Mouse (Mus musculus) ZHBTc4 (cell line): ENCODE results near the gene Ryr1.
"Not testable (repeated sequence)": the region's sequence is repeated elsewhere in the genome, so short reads cannot be mapped to it uniquely, and the experiment has no call there.

Source experiments
- DNase-seq: peaks from one replicate; pipeline ENCODE4 v3.0.0-alpha.2; 2011; ENCODE audit warnings: low read depth, low spot score

The Ryr1 gene

DNA sequence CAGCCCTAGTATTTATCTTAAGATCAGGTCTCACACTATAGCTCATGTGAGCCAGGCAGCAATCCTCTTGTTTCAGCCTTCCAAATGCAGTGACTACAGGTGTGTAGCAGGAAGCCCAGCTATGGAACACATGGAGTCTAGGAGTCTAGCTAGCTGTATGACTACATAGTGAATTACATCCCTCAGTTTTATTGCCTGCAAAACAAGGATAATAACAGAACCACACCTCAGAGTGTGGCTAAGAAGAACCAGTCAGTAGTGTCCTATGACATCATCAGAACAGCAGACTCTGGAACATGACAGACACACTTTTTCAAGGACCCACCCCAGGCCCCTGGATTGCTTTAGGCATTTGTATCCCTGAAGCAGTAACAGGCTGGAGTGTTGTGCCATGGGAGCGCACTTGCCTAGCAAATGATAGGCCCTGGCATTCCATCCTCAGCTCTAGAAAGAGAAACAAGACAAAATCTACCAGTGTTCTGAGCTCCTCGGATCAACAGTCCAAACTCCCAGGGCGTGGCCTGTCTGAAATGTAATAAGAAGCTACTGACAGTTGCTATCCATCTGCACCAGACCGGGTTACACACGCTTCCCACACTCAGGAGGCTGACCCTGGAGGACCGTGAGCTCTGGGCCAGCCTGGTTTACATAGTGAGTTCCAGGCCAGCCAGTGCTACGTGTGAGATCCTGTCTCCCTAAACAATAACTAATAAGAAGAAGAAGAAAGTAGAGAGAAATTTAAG is 21.8 kb upstream of the Ryr1 start:
- no peak for DNase-seq

DNA sequence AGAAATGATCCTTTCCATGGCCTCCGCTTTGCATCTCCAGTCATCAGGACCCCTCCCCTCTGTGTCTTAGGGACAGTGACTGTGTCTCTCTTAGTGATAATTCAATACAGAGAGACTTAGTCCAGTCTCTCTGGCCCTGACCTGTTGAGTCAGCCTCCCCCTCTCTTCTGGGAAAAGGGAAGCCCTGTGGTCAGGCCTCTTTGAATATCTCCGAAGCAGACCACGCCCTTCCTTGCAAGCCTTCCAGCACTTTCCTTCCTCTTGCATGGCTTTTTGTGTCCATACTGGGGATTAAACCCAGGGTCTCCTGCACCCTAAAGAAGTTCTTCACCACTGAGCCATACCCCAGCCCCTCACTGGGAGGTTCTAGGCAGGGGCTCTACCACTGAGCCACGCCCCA is 19.0 kb upstream of the Ryr1 start:
- no peak for DNase-seq

DNA sequence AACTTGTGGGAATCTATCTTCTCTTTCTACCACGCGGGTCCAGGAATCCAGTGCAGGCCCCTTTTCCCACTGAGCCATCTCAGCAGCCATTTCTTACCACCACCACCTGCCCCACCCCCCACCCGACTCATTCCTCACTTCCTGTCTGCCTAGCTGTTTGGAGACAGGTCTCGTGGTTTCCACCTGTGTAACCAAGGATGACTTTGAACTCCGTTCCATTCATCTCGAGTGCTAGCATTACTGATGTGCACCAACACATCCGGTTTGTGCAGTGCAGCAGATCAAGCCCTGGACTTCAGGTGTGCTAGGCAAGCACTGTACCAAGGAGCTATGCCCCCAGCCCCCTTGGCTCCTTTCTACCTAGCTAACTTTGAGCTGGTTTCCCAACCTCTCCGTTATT is 16.4 kb upstream of the Ryr1 start:
- DNase-seq, result no peak

DNA sequence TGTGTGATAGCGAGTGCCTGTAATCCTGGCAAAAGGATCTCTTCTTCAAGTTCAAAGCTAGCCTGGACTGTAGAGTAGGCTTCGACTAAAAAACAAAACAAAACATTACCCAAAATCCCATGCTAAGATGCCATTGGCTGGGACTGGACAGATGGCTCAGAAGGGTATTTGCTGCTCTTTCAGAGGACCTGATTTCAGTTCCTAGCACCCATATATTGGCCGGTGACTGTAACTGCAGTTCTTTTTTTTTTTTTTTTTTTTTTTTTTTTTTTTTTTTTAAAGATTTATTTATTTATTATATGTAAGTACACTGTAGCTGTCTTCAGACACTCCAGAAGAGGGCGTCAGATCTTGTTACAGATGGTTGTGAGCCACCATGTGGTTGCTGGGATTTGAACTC is 14.3 kb upstream of the Ryr1 start:
- not testable (repeated sequence) for DNase-seq

DNA sequence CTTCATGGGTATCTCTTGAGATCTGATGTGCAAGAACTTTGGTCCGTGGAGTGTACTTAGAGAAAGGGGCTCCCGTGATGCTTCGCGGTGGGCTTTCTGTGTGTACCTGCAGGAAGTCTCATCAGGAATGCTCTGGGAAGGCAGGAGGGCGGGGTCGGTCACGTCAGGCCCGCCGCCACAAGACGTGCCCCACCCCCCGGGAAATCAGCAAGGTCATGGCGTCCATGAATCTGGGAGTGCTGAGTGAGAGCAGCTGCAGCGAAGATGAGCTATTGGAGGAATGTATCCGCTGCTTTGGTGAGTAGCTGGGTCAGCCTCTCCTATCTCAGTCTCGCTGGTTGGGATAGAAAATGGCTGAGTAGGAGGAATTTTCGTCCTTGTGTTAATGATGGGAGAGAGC is 12.4 kb upstream of the Ryr1 start:
- peak; percentile 95 for DNase-seq

DNA sequence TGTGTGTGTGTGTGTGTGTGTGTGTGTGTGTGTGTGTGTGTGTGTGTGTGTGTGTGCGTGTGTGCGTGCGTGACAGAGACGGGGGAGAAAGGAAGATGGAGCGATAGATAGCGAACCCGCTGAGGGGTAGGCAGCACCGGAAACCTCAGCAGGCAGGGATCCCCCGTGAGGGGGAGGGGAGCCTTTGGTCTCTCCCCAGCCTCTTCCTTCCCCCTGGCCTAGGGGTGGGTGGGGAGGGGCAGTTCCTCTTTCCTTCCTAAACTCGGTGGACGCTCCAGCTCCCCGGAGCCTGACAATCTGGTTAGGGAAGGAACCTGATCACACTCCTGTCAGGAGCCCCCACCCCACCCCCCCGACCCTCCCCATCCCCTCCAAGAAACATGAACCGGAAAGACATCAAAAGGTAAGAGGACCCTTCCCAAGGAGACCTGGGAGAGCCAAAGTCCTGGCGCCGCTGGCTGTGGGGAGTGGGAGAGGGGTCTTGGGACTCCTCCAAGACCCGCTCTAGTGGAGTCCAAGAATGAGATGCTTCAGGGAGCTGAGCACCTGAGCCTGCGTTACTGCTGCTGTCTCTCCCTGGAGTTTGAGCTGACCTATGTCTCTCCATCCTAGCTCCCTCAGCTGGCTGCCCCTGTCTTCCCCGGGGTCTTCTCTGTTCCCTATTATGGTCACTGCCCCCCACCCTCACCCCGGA is 9.9 kb upstream of the Ryr1 start, which contains the start of gene Rasgrp4:
Rasgrp4 (plus strand) TSS at position 159 of the 694 bp plus-strand sequence.
- DNase-seq, result peak; percentile 41

DNA sequence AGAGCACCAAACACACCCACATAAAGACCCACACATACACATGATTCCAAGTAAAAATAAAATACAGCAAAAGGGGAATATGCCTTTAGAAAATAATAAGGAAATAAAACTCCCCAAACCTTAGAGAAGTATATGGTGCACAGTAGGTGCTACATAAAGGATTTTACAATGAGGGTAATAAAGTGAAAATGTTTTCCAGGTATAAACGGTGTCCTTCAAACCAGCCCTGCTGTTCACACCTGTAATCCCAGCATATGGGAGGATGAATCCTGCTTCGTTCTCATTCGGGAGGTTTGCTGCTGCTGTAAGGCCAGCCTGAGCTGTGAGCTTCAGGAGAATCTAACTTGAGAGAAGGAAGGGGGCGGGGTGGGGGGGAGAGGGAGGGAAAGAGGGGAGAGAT is 9.3 kb upstream of the Ryr1 start:
- no peak for DNase-seq

DNA sequence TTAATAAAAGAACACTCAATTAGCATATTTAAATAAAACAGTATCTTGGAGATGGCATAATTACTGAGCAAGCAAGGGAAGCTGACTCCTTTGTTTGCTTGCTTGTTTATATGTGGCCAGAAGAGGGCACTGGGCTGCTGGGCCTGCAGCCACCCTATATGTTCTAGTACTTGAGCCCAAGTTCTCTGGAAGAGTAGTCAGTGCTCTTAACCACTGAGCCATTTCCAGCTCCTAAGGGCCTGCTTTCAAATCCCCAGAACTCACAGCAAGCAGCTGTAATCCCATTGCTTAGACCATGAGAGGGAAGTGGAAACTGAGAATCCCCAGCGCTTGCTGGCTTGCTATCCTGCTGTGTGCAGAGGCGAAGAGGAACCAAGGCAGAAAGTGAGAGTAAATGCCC is 3.7 kb upstream of the Ryr1 start:
- DNase-seq, result peak; percentile 57

DNA sequence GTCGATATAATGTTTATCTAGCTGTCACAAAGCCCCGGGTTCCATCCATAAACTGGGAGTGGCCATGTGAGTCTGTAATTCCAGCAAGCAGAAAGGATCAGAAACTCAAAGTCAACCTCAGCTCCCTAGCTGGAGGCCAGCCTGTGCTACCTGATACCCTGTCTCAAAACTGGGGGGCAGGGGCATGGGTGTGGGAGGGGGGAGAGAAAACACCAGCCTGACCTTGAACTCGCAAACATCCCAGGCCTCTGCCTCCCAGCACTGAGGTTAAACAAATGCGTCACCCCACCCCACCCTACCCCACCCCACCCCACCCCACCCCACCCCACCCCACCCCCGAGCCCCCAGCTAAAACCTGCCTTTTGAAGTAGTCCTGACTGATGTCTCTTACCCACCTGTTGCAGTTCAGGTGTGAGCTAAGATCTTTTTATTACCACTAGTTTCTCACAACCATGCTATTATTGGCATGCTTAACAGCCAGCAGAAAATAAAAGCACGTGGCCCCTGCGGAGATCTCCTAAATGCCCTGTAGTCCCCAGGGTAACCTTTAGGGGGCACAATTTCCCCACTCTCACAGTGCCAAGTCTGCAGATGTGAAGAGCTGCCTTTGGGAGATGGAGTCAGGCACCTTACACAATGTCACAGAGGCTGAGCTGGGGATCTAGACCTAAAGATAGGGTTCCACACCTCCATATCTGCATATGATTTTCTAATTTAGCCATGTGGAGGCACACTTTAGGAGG is 1.4 kb upstream of the Ryr1 start:
- peak; percentile 86 for DNase-seq

DNA sequence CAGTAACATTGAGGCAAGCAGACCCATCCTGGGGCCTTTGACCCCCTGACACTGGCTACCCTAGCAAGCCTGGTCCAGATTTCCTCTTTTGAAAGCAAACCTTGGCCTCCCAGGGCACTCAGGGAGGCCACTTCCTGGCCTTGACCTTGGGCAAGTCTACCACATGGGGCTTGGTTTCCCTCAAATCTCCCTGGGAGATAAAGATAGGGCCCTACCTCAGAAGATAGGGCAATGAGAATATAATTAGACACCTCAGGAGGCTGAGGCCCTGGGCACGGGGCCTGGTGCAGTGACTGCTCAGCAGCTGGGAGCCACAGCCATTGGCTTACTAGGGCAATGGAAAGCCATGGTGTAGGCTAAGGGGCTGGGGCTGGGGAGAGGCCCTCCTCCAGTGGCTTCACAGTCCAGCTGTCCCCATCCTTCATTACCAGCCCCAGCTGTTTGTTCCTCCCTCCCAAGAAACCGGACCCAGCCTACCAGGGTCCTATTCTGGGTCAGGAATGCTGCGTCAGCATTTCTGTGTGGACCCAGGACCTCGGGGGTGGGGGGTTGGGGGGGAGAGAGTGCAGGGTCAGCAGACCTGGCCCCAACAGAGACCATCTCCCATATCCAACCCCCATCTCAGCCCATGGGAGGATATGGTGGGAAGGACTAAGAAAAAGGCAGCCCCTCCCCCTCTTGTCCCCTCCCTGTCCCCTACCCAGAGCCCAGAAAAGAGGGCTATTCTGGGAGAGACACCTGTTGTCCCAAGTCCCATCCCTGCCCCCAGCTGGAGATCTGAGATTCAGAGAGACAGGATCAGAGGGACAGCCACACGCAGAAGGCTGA is 1.2 kb downstream of the Ryr1 start:
- no peak for DNase-seq

DNA sequence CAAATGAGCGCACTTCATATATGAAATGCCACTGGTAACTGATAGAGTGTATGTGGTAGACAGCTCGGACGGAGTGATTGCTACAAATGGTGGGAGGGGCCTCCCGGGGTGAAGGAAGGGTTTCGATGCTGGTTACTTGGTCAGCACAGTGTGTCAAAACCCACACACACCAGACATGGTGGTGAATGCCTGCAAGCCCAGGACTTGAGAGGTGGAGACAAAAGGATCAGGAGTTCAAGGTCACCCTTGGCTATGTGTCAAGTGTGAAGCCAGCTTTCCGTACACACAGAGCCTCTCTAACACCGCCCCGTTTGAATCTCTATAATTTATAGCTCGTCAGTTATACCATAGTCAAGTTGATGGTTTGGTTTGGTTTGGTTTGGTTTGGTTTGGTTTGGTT is 2.2 kb downstream of the Ryr1 start:
- DNase-seq, result peak; percentile 44

DNA sequence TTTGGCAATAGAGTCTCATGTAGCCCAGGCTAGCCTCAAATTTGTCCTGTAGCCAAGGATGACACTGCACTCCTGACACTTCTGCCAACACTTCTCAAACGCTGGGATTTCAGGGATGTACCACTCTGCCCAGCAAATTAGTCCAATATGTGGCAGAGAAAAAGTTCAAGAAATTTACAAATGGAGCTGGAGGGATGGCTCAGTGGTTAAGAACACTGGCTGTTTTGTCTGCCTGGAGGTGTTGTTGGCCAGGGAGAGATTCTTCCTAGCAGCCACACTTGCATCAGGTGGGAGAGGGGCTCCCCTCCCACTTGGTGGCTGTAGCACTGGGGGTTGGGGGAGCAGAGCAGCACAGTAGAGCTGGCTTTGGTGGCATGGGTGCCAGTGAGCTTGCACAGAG is 5.5 kb downstream of the Ryr1 start:
- no peak for DNase-seq

DNA sequence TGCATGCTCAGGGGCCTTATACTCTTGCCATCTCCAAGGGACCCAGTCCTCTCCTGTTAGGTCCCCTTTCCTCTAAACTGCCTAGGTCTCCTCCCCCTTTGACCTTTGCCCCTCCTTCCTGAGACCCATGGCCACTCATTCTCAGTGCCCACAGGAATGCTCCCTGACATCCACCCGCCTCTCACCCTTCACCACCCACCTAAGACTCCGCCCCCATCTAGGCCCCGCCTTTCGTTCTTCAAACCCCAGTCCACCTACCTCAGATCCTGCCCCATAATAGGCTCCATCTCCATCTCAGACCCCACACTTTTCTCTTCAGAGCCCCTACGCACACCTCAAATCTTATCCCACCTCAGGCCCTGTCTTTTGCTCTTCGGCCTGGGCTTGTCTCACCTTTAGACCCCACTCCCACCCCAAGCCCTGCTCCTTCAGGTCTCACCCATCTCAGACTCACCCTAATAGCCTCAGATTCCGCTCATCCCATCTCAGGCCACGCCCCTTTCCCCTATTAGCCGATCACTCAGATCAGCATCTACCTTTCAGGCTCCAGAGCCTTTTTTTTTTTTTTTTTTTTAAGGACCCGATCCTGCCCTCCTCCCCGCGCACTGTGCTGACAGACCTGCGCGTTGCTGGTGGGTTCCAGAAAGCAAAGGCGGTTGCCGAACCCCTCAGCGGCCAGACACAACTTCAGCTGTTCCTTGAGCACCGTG is 6.7 kb downstream of the Ryr1 start:
- DNase-seq, result peak; percentile 78

DNA sequence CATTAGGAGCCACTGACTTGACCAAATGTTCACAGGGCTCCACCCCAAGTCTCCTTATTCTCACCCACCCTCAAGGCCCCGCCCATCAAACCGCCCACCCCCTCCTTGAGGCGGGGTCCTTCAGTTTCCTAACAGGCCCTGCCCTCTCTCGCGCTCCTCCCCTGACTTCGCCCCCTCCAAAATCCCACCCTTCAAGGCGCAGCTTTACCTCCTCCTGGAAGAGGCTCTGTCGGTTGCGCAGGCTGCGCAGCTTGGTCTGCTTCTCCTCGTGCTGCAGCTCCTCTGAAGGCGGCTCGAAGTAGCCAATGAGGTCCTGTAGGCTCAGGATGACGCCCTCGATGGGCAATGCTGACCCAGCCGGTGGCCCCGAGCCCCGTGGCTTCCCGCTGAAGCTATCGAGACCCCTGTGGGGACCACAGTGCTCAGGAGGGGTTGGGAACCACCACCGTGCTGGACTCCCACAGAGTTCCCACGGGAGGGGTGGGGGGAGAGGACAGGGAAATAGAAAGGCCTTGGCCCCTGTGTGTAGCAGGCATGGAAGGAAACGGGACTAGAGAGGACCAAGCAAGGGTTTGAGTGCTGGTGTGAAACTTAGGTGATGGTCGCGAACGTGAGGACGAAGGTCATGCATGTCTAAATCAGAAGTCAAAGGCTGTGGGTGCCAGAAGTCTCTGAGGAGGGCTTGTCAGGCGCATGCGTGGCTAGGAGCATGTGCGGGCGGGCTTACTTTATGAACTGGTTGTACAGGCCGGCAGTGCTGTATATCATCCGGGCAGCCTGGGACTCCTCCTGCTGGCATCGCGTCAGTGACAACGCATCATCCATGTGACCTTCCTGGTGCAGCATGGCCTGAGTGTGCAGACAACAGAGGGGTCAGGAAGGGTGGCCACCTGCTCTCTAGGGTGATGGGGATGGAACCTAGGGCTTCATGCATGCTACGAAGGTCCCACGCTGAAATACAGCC is 15.7 kb downstream of the Ryr1 start:
- peak; percentile 92 for DNase-seq

DNA sequence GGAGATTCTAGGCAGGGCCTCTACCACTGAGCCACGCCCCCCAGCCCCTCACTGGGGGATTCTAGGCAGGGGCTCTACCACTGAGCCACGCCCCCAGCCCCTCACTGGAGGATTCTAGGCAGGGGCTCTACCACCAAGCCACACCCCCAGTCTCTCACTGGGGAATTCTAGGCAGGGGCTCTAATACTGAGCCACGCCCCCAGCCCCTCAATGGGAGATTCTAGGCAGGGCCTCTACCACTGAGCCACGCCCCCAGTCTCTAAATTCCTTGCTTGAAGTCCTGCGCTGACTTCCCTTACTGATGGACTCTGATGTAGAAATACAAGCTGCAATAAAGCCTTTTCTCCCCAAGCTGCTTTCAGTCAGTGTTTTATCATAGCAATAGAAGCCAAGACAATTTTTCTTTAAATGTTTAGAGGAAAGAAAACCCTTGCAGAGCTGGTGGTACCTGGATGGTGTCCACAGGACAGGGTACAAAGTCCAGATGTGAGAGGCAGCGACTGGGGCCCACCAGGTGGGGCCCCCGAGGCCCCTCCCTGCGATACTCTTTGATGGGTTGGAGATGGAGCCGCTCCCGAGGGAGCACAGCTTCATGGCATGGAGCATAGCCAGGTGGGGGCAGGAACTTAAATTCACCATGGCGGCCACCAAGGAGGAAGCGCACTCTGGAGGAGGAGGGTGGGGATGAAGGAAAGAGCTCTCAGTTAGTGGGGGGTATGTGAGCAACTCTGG is 23.5 kb downstream of the Ryr1 start:
- peak; percentile 79 for DNase-seq

DNA sequence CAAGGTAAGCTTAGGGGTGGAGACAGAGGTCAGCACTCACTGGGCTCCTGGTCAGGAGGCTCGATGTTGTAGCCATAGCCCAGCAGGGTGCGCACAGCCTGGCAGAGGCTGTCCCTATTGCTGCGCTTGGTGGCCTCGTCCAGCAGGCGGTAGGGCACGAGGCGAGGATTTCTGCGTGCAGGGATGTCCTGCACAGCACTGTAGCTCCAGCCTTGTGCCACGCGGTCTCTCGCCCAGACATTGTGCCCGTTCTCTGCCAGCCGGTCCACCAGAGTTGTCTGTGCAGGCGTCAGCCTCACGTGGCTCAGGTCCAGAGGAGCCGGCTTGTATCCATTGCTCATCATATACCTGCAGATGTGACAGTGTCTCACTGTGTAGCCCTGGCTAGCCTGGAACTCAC is 27.8 kb downstream of the Ryr1 start:
- DNase-seq, result no peak

DNA sequence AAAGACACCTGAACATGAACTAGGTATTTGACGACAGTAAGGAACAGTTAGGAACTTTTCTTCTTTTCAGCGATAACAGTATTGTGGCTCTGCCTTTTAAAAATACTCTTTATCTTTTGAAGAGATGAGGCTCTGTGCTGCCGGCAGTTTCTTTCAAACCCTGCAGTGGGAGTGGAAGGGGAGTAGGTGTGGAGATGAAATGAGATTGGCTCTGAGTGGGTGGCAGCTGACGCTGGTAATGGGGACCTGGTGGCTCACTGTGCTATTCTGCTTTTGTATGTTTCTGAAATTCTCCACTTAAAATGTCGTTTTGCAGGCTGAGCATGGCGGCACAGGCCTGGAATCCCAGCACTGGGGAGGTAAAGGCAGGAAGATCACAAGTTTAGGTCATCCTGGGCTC is 36.2 kb downstream of the Ryr1 start:
- DNase-seq, result no peak

DNA sequence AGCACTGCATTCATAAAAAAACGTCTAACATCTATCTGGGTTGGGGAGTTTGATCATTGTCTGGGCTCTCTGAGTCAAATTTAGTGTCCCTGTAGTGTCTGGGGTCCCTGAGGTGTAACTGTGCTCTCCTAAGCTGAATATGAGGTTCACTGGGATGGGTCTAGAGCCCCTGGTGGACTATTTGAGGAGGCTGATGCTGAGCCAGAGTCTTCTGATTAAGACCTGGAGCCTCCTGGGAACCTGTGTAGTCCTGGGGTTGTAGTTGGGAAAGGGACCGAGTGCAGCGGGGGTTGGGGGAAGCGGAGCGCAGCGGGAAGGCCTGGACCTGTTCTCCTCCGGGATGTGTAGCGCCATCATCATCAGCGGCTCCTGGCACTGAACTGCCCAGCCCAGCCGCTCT is 38.1 kb downstream of the Ryr1 start:
- DNase-seq, result peak; percentile 40

DNA sequence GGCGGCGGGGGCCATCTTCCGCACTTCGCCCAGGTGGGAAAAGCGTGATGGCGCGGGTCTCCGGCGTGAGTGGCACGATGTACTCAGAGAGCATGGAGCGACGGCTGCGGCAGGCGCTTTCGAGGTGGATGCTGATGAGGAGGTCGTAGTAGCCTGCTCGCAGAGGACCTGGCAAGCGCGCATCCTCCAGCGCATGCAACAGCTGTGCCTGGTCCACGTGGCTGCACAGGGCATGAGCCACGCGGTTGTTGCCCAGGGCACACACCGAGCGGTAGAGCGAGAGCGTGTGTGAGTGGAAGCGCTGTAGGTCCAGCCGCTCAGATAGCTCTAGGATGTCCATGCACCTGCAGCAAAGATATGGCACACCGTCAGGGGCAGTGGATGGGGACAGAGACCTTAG is 39.0 kb downstream of the Ryr1 start:
- DNase-seq, result peak; percentile 40
